Mouse (Mus musculus): ENCODE data around the gene Nfkbid. TPM values are rescaled to one million over a fixed set of nuclear protein-coding genes. Genes with fewer than 3 reads are reported as not detected.

Gene Nfkbid
- polyA plus RNA-seq, 1 experiment from 2014 or later: 3.1 TPM

- no peak overlapping the region for H3K4me3 ChIP-seq (ENCODE audit: low read depth, low read length)
- H3K27me3 ChIP-seq (ENCODE audit: control insufficient read depth, insufficient read depth, low read length): no peaks in the 10 kb centered on the region
- no peaks in the 10 kb centered on the region for H3K36me3 ChIP-seq (ENCODE audit: control insufficient read depth, insufficient read depth, low read length)
- no peak overlapping the region for H3K4me2 ChIP-seq (ENCODE audit: low read depth, low read length)
- H3K9ac ChIP-seq (replicated peaks; ENCODE audit: low read depth, low read length): no peak overlapping the region
- H3K27ac ChIP-seq (ENCODE audit: low read depth, low read length): no peak overlapping the region
- no peak for ATAC-seq (ENCODE audit: low read depth)
- H3K4me1 ChIP-seq (ENCODE audit: control insufficient read depth, insufficient read depth, low read length): 0 out of 2 replicates have a peak, but pooled peaks cover 3% of the 10 kb centered on the region
- no peaks in the 10 kb centered on the region for H3K9me3 ChIP-seq (ENCODE audit: control insufficient read depth, low read length)
- 76% methylated on average over 4 of the region's 4 CpGs for WGBS
These were observed 19.2 kb upstream of the Nfkbid start for GRCm38 (mm10) chr7:30402343-30402742.

- H3K9ac ChIP-seq (replicated peaks; ENCODE audit: low read depth, low read length): no peak overlapping the region
- no peaks in the 10 kb centered on the region for H3K36me3 ChIP-seq (ENCODE audit: control insufficient read depth, insufficient read depth, low read length)
- no peaks in the 10 kb centered on the region for H3K9me3 ChIP-seq (ENCODE audit: control insufficient read depth, low read length)
- no peak for ATAC-seq (ENCODE audit: low read depth)
- no peaks in the 10 kb centered on the region for H3K27me3 ChIP-seq (ENCODE audit: control insufficient read depth, insufficient read depth, low read length)
- no peak overlapping the region for H3K4me3 ChIP-seq (ENCODE audit: low read depth, low read length)
- no peak overlapping the region for H3K27ac ChIP-seq (ENCODE audit: low read depth, low read length)
- no peak overlapping the region for H3K4me2 ChIP-seq (ENCODE audit: low read depth, low read length)
- 86% methylated on average over 3 of the region's 3 CpGs for WGBS
- H3K4me1 ChIP-seq (ENCODE audit: control insufficient read depth, insufficient read depth, low read length): no peaks in the 10 kb centered on the region
These were observed 12.9 kb upstream of the Nfkbid start for GRCm38 (mm10) chr7:30408639-30409038.

- H3K4me3 ChIP-seq (ENCODE audit: low read depth, low read length): no peak overlapping the region
- 67% methylated on average over 2 of the region's 2 CpGs for WGBS
These were observed 11.7 kb upstream of the Nfkbid start for GRCm38 (mm10) chr7:30409789-30410188.

GRCm38 (mm10) chr7:30411023-30411422, 10.5 kb upstream of the Nfkbid start:
- Histone ChIP-seq H3K9me3 (ENCODE audit: control insufficient read depth, low read length) (no peaks in the 10 kb centered on the region), H3K4me2 (ENCODE audit: low read depth, low read length) (no peak overlapping the region), H3K4me1 (ENCODE audit: control insufficient read depth, insufficient read depth, low read length) (no peaks in the 10 kb centered on the region), H3K9ac (replicated peaks; ENCODE audit: low read depth, low read length) (no peak overlapping the region), H3K27ac (ENCODE audit: low read depth, low read length) (no peak overlapping the region), H3K4me3 (ENCODE audit: low read depth, low read length) (no peak overlapping the region), H3K36me3 (ENCODE audit: control insufficient read depth, insufficient read depth, low read length) (no peaks in the 10 kb centered on the region), H3K27me3 (ENCODE audit: control insufficient read depth, insufficient read depth, low read length) (no peaks in the 10 kb centered on the region)
- 86% methylated on average over 3 of the region's 3 CpGs for WGBS
- ATAC-seq (ENCODE audit: low read depth): no peak

More at GRCm38 (mm10) chr7:30409789-30410188, 11.7 kb upstream of the Nfkbid start:
- no peak overlapping the region for H3K4me2 ChIP-seq (ENCODE audit: low read depth, low read length)
- H3K9ac ChIP-seq (replicated peaks; ENCODE audit: low read depth, low read length): no peak overlapping the region
- no peaks in the 10 kb centered on the region for H3K9me3 ChIP-seq (ENCODE audit: control insufficient read depth, low read length)
- H3K36me3 ChIP-seq (ENCODE audit: control insufficient read depth, insufficient read depth, low read length): no peaks in the 10 kb centered on the region
- H3K27me3 ChIP-seq (ENCODE audit: control insufficient read depth, insufficient read depth, low read length): no peaks in the 10 kb centered on the region
- ATAC-seq (ENCODE audit: low read depth): no peak
- H3K4me1 ChIP-seq (ENCODE audit: control insufficient read depth, insufficient read depth, low read length): no peaks in the 10 kb centered on the region
- H3K27ac ChIP-seq (ENCODE audit: low read depth, low read length): no peak overlapping the region

GRCm38 (mm10) chr7:30412735-30413147, 8.8 kb upstream of the Nfkbid start:
- H3K27me3 ChIP-seq (ENCODE audit: control insufficient read depth, insufficient read depth, low read length): no peaks in the 10 kb centered on the region
- no peak overlapping the region for H3K4me2 ChIP-seq (ENCODE audit: low read depth, low read length)
- no peaks in the 10 kb centered on the region for H3K36me3 ChIP-seq (ENCODE audit: control insufficient read depth, insufficient read depth, low read length)
- no peak overlapping the region for H3K4me3 ChIP-seq (ENCODE audit: low read depth, low read length)
- ATAC-seq (ENCODE audit: low read depth): no peak
- no peak overlapping the region for H3K27ac ChIP-seq (ENCODE audit: low read depth, low read length)
- no peaks in the 10 kb centered on the region for H3K4me1 ChIP-seq (ENCODE audit: control insufficient read depth, insufficient read depth, low read length)
- no peak overlapping the region for H3K9ac ChIP-seq (replicated peaks; ENCODE audit: low read depth, low read length)
- WGBS: 58% methylated on average over 4 of the region's 4 CpGs
- H3K9me3 ChIP-seq (ENCODE audit: control insufficient read depth, low read length): no peaks in the 10 kb centered on the region

GRCm38 (mm10) chr7:30413596-30413995, 7.9 kb upstream of the Nfkbid start, which contains the start of gene Tyrobp:
TSS of gene Tyrobp (plus strand) at chr7:30413760.
- Histone ChIP-seq H3K27me3 (ENCODE audit: control insufficient read depth, insufficient read depth, low read length) (no peaks in the 10 kb centered on the region), H3K9me3 (ENCODE audit: control insufficient read depth, low read length) (no peaks in the 10 kb centered on the region), H3K4me1 (ENCODE audit: control insufficient read depth, insufficient read depth, low read length) (no peaks in the 10 kb centered on the region), H3K36me3 (ENCODE audit: control insufficient read depth, insufficient read depth, low read length) (no peaks in the 10 kb centered on the region), H3K4me3 (ENCODE audit: low read depth, low read length) (no peak within 1 kb of the TSS), H3K4me2 (ENCODE audit: low read depth, low read length) (no peak within 1 kb of the TSS), H3K9ac (replicated peaks; ENCODE audit: low read depth, low read length) (no peak within 1 kb of the TSS), H3K27ac (ENCODE audit: low read depth, low read length) (no peak within 1 kb of the TSS)
- WGBS: 73% methylated on average over 5 of the region's 5 CpGs
- no peak for ATAC-seq (ENCODE audit: low read depth)

GRCm38 (mm10) chr7:30417856-30418255, 3.7 kb upstream of the Nfkbid start:
- ATAC-seq (ENCODE audit: low read depth): no peak
- WGBS: 75% methylated on average over 9 of the region's 9 CpGs
- H3K9ac ChIP-seq (replicated peaks; ENCODE audit: low read depth, low read length): no peak overlapping the region
- no peaks in the 10 kb centered on the region for H3K27me3 ChIP-seq (ENCODE audit: control insufficient read depth, insufficient read depth, low read length)
- H3K27ac ChIP-seq (ENCODE audit: low read depth, low read length): no peak overlapping the region
- H3K4me1 ChIP-seq (ENCODE audit: control insufficient read depth, insufficient read depth, low read length): no peaks in the 10 kb centered on the region
- no peak overlapping the region for H3K4me3 ChIP-seq (ENCODE audit: low read depth, low read length)
- no peaks in the 10 kb centered on the region for H3K36me3 ChIP-seq (ENCODE audit: control insufficient read depth, insufficient read depth, low read length)
- no peak overlapping the region for H3K4me2 ChIP-seq (ENCODE audit: low read depth, low read length)
- H3K9me3 ChIP-seq (ENCODE audit: control insufficient read depth, low read length): no peaks in the 10 kb centered on the region

GRCm38 (mm10) chr7:30419561-30420499, 1.7 kb upstream of the Nfkbid start, which contains the start of gene Hcst:
TSS of gene Hcst (minus strand) at chr7:30419854.
- Histone ChIP-seq H3K9ac (replicated peaks; ENCODE audit: low read depth, low read length) (no peak within 1 kb of the TSS), H3K27me3 (ENCODE audit: control insufficient read depth, insufficient read depth, low read length) (no peaks in the 10 kb centered on the region), H3K4me1 (ENCODE audit: control insufficient read depth, insufficient read depth, low read length) (0 out of 2 replicates have a peak, but pooled peaks cover 3% of the 10 kb centered on the region), H3K4me2 (ENCODE audit: low read depth, low read length) (no peak within 1 kb of the TSS), H3K27ac (ENCODE audit: low read depth, low read length) (no peak within 1 kb of the TSS), H3K36me3 (ENCODE audit: control insufficient read depth, insufficient read depth, low read length) (no peaks in the 10 kb centered on the region), H3K4me3 (ENCODE audit: low read depth, low read length) (no peak within 1 kb of the TSS), H3K9me3 (ENCODE audit: control insufficient read depth, low read length) (no peaks in the 10 kb centered on the region)
- ATAC-seq (ENCODE audit: low read depth): no peak
- 77% methylated on average over 10 of the region's 10 CpGs for WGBS

GRCm38 (mm10) chr7:30420673-30421072, 859 bp upstream of the Nfkbid start:
- 0 out of 2 replicates have a peak, but pooled peaks cover 3% of the 10 kb centered on the region for H3K4me1 ChIP-seq (ENCODE audit: control insufficient read depth, insufficient read depth, low read length)
- ATAC-seq (ENCODE audit: low read depth): no peak
- H3K9me3 ChIP-seq (ENCODE audit: control insufficient read depth, low read length): no peaks in the 10 kb centered on the region
- H3K4me3 ChIP-seq (ENCODE audit: low read depth, low read length): no peak overlapping the region
- no peak overlapping the region for H3K27ac ChIP-seq (ENCODE audit: low read depth, low read length)
- 84% methylated on average over 3 of the region's 3 CpGs for WGBS
- H3K36me3 ChIP-seq (ENCODE audit: control insufficient read depth, insufficient read depth, low read length): no peaks in the 10 kb centered on the region
- no peak overlapping the region for H3K4me2 ChIP-seq (ENCODE audit: low read depth, low read length)
- no peaks in the 10 kb centered on the region for H3K27me3 ChIP-seq (ENCODE audit: control insufficient read depth, insufficient read depth, low read length)
- no peak overlapping the region for H3K9ac ChIP-seq (replicated peaks; ENCODE audit: low read depth, low read length)
